Mouse (Mus musculus): ENCODE results near the gene Cnpy4. TPM values are rescaled to one million over a fixed set of nuclear protein-coding genes. Genes with fewer than 3 reads are reported as not detected.
A peak's percentile ranks its signal among the peaks of the same experiment; 100 is the strongest.
"Not testable (repeated sequence)": the region's sequence is repeated elsewhere in the genome, so short reads cannot be mapped to it uniquely, and the experiment has no call there.

The Cnpy4 gene
- polyA plus RNA-seq, 1 experiment from 2014 or later = 43.9 TPM

GRCm38 (mm10) chr5:138171695-138172491 lies 15.4 kb upstream of the Cnpy4 start, which contains the start of the genes Ap4m1 and Mcm7:
Gene Ap4m1 (plus strand): TSS chr5:138172002.
Gene Mcm7 (minus strand): TSS chr5:138172422.
- Histone ChIP-seq H3K27ac (replicated peaks) (peak within 1 kb of the TSS; percentile 92), H3K4me1 (peaks cover 20% of the 10 kb centered on the region), H3K9me3 (no peaks in the 10 kb centered on the region), H3K27me3 (no peaks in the 10 kb centered on the region), H3K4me3 (peak within 1 kb of the TSS; percentile 80), H3K4me2 (replicated peaks) (peak within 1 kb of the TSS; percentile 90), H3K36me3 (peaks cover 61% of the 10 kb centered on the region), H3K9ac (replicated peaks) (peak within 1 kb of the TSS; percentile 80)
- under 1% methylated on average over 54 of the region's 54 CpGs for WGBS
- peak; percentile 89 for ATAC-seq (ENCODE audit: low FRiP score, low read depth)

- peaks cover 61% of the 10 kb centered on the region for H3K36me3 ChIP-seq
- H3K9me3 ChIP-seq = no peaks in the 10 kb centered on the region
- 90% methylated on average over 3 of the region's 3 CpGs for WGBS
- no peaks in the 10 kb centered on the region for H3K27me3 ChIP-seq
- peak overlapping the region; percentile 90 for H3K4me2 ChIP-seq (replicated peaks)
- no peak for ATAC-seq (ENCODE audit: low FRiP score, low read depth)
- no peak overlapping the region for H3K27ac ChIP-seq (replicated peaks)
- H3K4me3 ChIP-seq = peak overlapping the region; percentile 80
- peaks cover 20% of the 10 kb centered on the region for H3K4me1 ChIP-seq
- H3K9ac ChIP-seq (replicated peaks) = no peak overlapping the region
Measured at GRCm38 (mm10) chr5:138173217-138173616, 14.1 kb upstream of the Cnpy4 start.

- Histone ChIP-seq H3K27ac (replicated peaks) (peak overlapping the region; percentile 63), H3K4me3 (peak overlapping the region; percentile 82), H3K9me3 (no peaks in the 10 kb centered on the region), H3K4me1 (peaks cover 18% of the 10 kb centered on the region), H3K36me3 (peaks cover 48% of the 10 kb centered on the region), H3K4me2 (replicated peaks) (peak overlapping the region; percentile 65), H3K9ac (replicated peaks) (peak overlapping the region; percentile 65), H3K27me3 (no peaks in the 10 kb centered on the region)
- WGBS = under 1% methylated on average over 10 of the region's 10 CpGs
- ATAC-seq (ENCODE audit: low FRiP score, low read depth) = peak; percentile 83
Measured at GRCm38 (mm10) chr5:138187661-138188306, 499 bp downstream of the Cnpy4 start.

- Histone ChIP-seq H3K4me1 (peaks cover 9% of the 10 kb centered on the region; the same call in 1 of the 2 replicates), H3K4me3 (peak within 1 kb of the TSS; percentile 60), H3K9me3 (no peaks in the 10 kb centered on the region), H3K9ac (replicated peaks) (peak within 1 kb of the TSS; percentile 83), H3K36me3 (peaks cover 35% of the 10 kb centered on the region), H3K4me2 (replicated peaks) (peak within 1 kb of the TSS; percentile 94), H3K27me3 (no peaks in the 10 kb centered on the region), H3K27ac (replicated peaks) (peak within 1 kb of the TSS; percentile 84)
- 10% methylated on average over 54 of the region's 54 CpGs for WGBS
- peak; percentile 84 for ATAC-seq (ENCODE audit: low FRiP score, low read depth)
Measured at GRCm38 (mm10) chr5:138193771-138194727, 6.8 kb downstream of the Cnpy4 start, which contains the start of gene Mblac1. Gene Mblac1 (plus strand): TSS chr5:138194314.

GRCm38 (mm10) chr5:138194755-138195345 lies 7.6 kb downstream of the Cnpy4 start:
- ATAC-seq (ENCODE audit: low FRiP score, low read depth) = peak; percentile 71
- peak overlapping the region; percentile 94 for H3K4me2 ChIP-seq (replicated peaks)
- WGBS = 2% methylated on average over 29 of the region's 29 CpGs

GRCm38 (mm10) chr5:138195463-138195862 lies 8.2 kb downstream of the Cnpy4 start:
- no peak overlapping the region for H3K27ac ChIP-seq (replicated peaks)
- H3K27me3 ChIP-seq = no peaks in the 10 kb centered on the region
- no peaks in the 10 kb centered on the region for H3K9me3 ChIP-seq
- peak overlapping the region; percentile 94 for H3K4me2 ChIP-seq (replicated peaks)
- H3K4me3 ChIP-seq = peak overlapping the region; percentile 60
- 81% methylated on average over 7 of the region's 7 CpGs for WGBS
- peaks cover 9% of the 10 kb centered on the region; the same call in 1 of the 2 replicates for H3K4me1 ChIP-seq
- H3K9ac ChIP-seq (replicated peaks) = peak overlapping the region; percentile 83
- no peak for ATAC-seq (ENCODE audit: low FRiP score, low read depth)
- peaks cover 27% of the 10 kb centered on the region for H3K36me3 ChIP-seq

More at GRCm38 (mm10) chr5:138194755-138195345, 7.6 kb downstream of the Cnpy4 start:
- H3K9ac ChIP-seq (replicated peaks) = peak overlapping the region; percentile 83
- peak overlapping the region; percentile 84 for H3K27ac ChIP-seq (replicated peaks)
- H3K9me3 ChIP-seq = no peaks in the 10 kb centered on the region
- H3K36me3 ChIP-seq = peaks cover 30% of the 10 kb centered on the region
- H3K27me3 ChIP-seq = no peaks in the 10 kb centered on the region
- peak overlapping the region; percentile 60 for H3K4me3 ChIP-seq
- H3K4me1 ChIP-seq = peaks cover 9% of the 10 kb centered on the region; the same call in 1 of the 2 replicates

- H3K9ac ChIP-seq (replicated peaks) = no peak overlapping the region
- no peak overlapping the region for H3K4me2 ChIP-seq (replicated peaks)
- WGBS = 10% methylated on average over 1 of the region's 1 CpGs
- no peaks in the 10 kb centered on the region for H3K27me3 ChIP-seq
- H3K36me3 ChIP-seq = no peaks in the 10 kb centered on the region
- H3K9me3 ChIP-seq = peaks cover 10% of the 10 kb centered on the region; the same call in 1 of the 2 replicates
- ATAC-seq (ENCODE audit: low FRiP score, low read depth) = no peak
- no peak overlapping the region for H3K27ac ChIP-seq (replicated peaks)
- H3K4me3 ChIP-seq = no peak overlapping the region
- peaks cover 9% of the 10 kb centered on the region; the same call in 1 of the 2 replicates for H3K4me1 ChIP-seq
Measured at GRCm38 (mm10) chr5:138199576-138199975, 12.3 kb downstream of the Cnpy4 start.

- WGBS = 93% methylated on average over 3 of the region's 3 CpGs
Measured at GRCm38 (mm10) chr5:138202086-138202485, 14.8 kb downstream of the Cnpy4 start.

GRCm38 (mm10) chr5:138207253-138207652 lies 20.0 kb downstream of the Cnpy4 start:
- Histone ChIP-seq H3K9me3 (peaks cover 17% of the 10 kb centered on the region; the same call in 1 of the 2 replicates), H3K27ac (replicated peaks) (no peak overlapping the region), H3K9ac (replicated peaks) (no peak overlapping the region), H3K4me3 (no peak overlapping the region), H3K27me3 (no peaks in the 10 kb centered on the region), H3K4me2 (replicated peaks) (no peak overlapping the region), H3K36me3 (no peaks in the 10 kb centered on the region), H3K4me1 (no peaks in the 10 kb centered on the region)
- ATAC-seq (ENCODE audit: low FRiP score, low read depth) = no peak
- 85% methylated on average over 1 of the region's 1 CpGs for WGBS

More at GRCm38 (mm10) chr5:138202086-138202485, 14.8 kb downstream of the Cnpy4 start:
- Histone ChIP-seq H3K36me3 (no peaks in the 10 kb centered on the region), H3K9me3 (peaks cover 12% of the 10 kb centered on the region; the same call in 1 of the 2 replicates), H3K9ac (replicated peaks) (no peak overlapping the region), H3K27ac (replicated peaks) (no peak overlapping the region), H3K4me2 (replicated peaks) (no peak overlapping the region), H3K4me3 (no peak overlapping the region), H3K4me1 (no peaks in the 10 kb centered on the region), H3K27me3 (no peaks in the 10 kb centered on the region)
- ATAC-seq (ENCODE audit: low FRiP score, low read depth) = no peak

- no peak overlapping the region for H3K4me2 ChIP-seq (replicated peaks)
- H3K4me3 ChIP-seq = no peak overlapping the region
- no peak for ATAC-seq (ENCODE audit: low FRiP score, low read depth)
- 88% methylated on average over 4 of the region's 4 CpGs for WGBS
- no peaks in the 10 kb centered on the region for H3K4me1 ChIP-seq
- no peak overlapping the region for H3K9ac ChIP-seq (replicated peaks)
- H3K9me3 ChIP-seq = peaks cover 16% of the 10 kb centered on the region; the same call in 1 of the 2 replicates
- H3K27me3 ChIP-seq = no peaks in the 10 kb centered on the region
- no peak overlapping the region for H3K27ac ChIP-seq (replicated peaks)
- H3K36me3 ChIP-seq = no peaks in the 10 kb centered on the region
Measured at GRCm38 (mm10) chr5:138207873-138208272, 20.6 kb downstream of the Cnpy4 start.

- H3K4me1 ChIP-seq; H3K4me2 ChIP-seq (replicated peaks); H3K27ac ChIP-seq (replicated peaks); ATAC-seq (ENCODE audit: low FRiP score, low read depth); H3K27me3 ChIP-seq; H3K9ac ChIP-seq (replicated peaks); H3K4me3 ChIP-seq; H3K36me3 ChIP-seq: not testable (repeated sequence)
- 95% methylated on average over 13 of the region's 13 CpGs for WGBS
- peaks cover 30% of the 10 kb centered on the region for H3K9me3 ChIP-seq
Measured at GRCm38 (mm10) chr5:138216632-138217031, 29.3 kb downstream of the Cnpy4 start.

Data from midbrain, embryonic 12.5 days (tissue).